Mouse (Mus musculus) MEL (cell line): ENCODE measurements around the gene Zfp524. TPM values are rescaled to one million over a fixed set of nuclear protein-coding genes. Genes with fewer than 3 reads are reported as not detected.

Experiments
- DNase-seq: peaks from one replicate; pipeline ENCODE4 v3.0.0; 2011; ENCODE audit warnings: low read depth, low spot score
- H3K27ac ChIP-seq: 2 replicates; pipeline ENCODE4 v1.5.1; 2012; ENCODE audit warnings: low read depth, mild to moderate bottlenecking, control low read depth, low read length, moderate library complexity; ENCODE audit not compliant: control insufficient read depth
- H3K27me3 ChIP-seq, 2 experiments: fragments of 150-350 bp in 1 of 2; sonication (generic) in 1 of 2; 2 replicates each; pipeline ENCODE4 v1.6.1; 2012; ENCODE audit warnings: low read length in 2 of 2, mild to moderate bottlenecking in 2 of 2, improper control_type of control experiment in 1 of 2, moderate library complexity in 1 of 2; ENCODE audit not compliant: insufficient read depth in 2 of 2, control insufficient read depth in 1 of 2
- H3K36me3 ChIP-seq, 2 experiments: 2 replicates each; pipeline ENCODE4 v1.6.1; 2012 to 2014; ENCODE audit warnings: low read length in 2 of 2, improper control_type of control experiment in 1 of 2, inconsistent platforms in 1 of 2, mild to moderate bottlenecking in 1 of 2; ENCODE audit not compliant: insufficient read depth in 2 of 2, control insufficient read depth in 1 of 2
- H3K4me1 ChIP-seq, 2 experiments: fragments of 150-350 bp in 1 of 2; sonication (generic) in 1 of 2; 2 replicates each; pipeline ENCODE4 v1.6.1; 2012; ENCODE audit warnings: low read length in 2 of 2, improper control_type of control experiment in 1 of 2, mild to moderate bottlenecking in 1 of 2; ENCODE audit not compliant: insufficient read depth in 2 of 2, control insufficient read depth in 1 of 2
- H3K4me3 ChIP-seq, 2 experiments: fragments of 150-350 bp in 1 of 2; sonication (generic) in 1 of 2; 2 replicates each; pipeline ENCODE4 v1.5.1; 2012; ENCODE audit warnings: low read depth in 2 of 2, low read length in 2 of 2, mild to moderate bottlenecking in 2 of 2, moderate library complexity in 2 of 2, control low read depth in 1 of 2, improper control_type of control experiment in 1 of 2; ENCODE audit not compliant: control insufficient read depth in 1 of 2, insufficient read depth in 1 of 2
- H3K79me2 ChIP-seq: 2 replicates; pipeline ENCODE4 v1.6.1; 2012; ENCODE audit warnings: mild to moderate bottlenecking, low read length, moderate library complexity; ENCODE audit not compliant: control insufficient read depth, poor library complexity, insufficient read depth
- H3K9ac ChIP-seq: 2 replicates; pipeline ENCODE4 v1.6.1; 2012; ENCODE audit warnings: low read depth, mild to moderate bottlenecking, control low read depth, low read length, moderate library complexity; ENCODE audit not compliant: control insufficient read depth, poor library complexity, severe bottlenecking
- H3K9me3 ChIP-seq: fragments of 150-350 bp; sonication (generic); replicated peaks from 2 replicates; pipeline ENCODE4 v1.6.1; 2012; ENCODE audit warnings: mild to moderate bottlenecking, low read length, improper control_type of control experiment, moderate library complexity; ENCODE audit not compliant: insufficient read depth
- CHD1 ChIP-seq: IDR thresholded peaks from 2 replicates; pipeline ENCODE4 v1.6.1; 2012; ENCODE audit warnings: low read depth, mild to moderate bottlenecking, inconsistent platforms, low read length, improper control_type of control experiment
- CHD2 ChIP-seq: IDR thresholded peaks from 2 replicates; pipeline ENCODE4 v1.6.1; 2011; ENCODE audit warnings: low read length, improper control_type of control experiment
- E2F4 ChIP-seq: IDR thresholded peaks from 2 replicates; pipeline ENCODE4 v1.6.1; 2011; ENCODE audit warnings: low read depth, low read length, improper control_type of control experiment, borderline replicate concordance
- EP300 ChIP-seq, 2 experiments: IDR thresholded peaks; 2 replicates each; pipeline ENCODE4 v1.6.1; 2011; ENCODE audit warnings: improper control_type of control experiment in 2 of 2, low read length in 2 of 2, low read depth in 1 of 2, mild to moderate bottlenecking in 1 of 2
- ETS1 ChIP-seq: IDR thresholded peaks from 2 replicates; pipeline ENCODE4 v1.6.1; 2012; ENCODE audit warnings: low read depth, mild to moderate bottlenecking, inconsistent platforms, low read length, improper control_type of control experiment, moderate library complexity
- GABPA ChIP-seq: IDR thresholded peaks from 2 replicates; pipeline ENCODE4 v1.6.1; 2012; ENCODE audit warnings: low read depth, mild to moderate bottlenecking, inconsistent platforms, low read length, improper control_type of control experiment, moderate library complexity
- GATA1 ChIP-seq: IDR thresholded peaks from 2 replicates; pipeline ENCODE4 v1.6.1; 2011; ENCODE audit warnings: low read depth, low read length, improper control_type of control experiment
- HCFC1 ChIP-seq: IDR thresholded peaks from 2 replicates; pipeline ENCODE4 v1.6.1; 2012; ENCODE audit warnings: low read depth, mild to moderate bottlenecking, inconsistent platforms, low read length, improper control_type of control experiment, moderate library complexity
- KAT2A ChIP-seq: conservative IDR thresholded peaks from 2 replicates; pipeline ENCODE4 v1.6.1; 2012; ENCODE audit warnings: low read depth, low read length, improper control_type of control experiment, inconsistent platforms
- MAX ChIP-seq: IDR thresholded peaks from 2 replicates; pipeline ENCODE4 v1.6.1; 2011; ENCODE audit warnings: low read length, improper control_type of control experiment
- MAZ ChIP-seq: IDR thresholded peaks from 2 replicates; pipeline ENCODE4 v1.6.1; 2012; ENCODE audit warnings: low read depth, mild to moderate bottlenecking, inconsistent platforms, low read length, improper control_type of control experiment
- MEF2A ChIP-seq: IDR thresholded peaks from 2 replicates; pipeline ENCODE4 v1.6.1; 2014; ENCODE audit warnings: low read depth, mild to moderate bottlenecking, inconsistent platforms, low read length, improper control_type of control experiment; ENCODE audit not compliant: poor library complexity, insufficient replicate concordance, severe bottlenecking; ENCODE audit errors: extremely low read depth
- MXI1 ChIP-seq: IDR thresholded peaks from 2 replicates; pipeline ENCODE4 v1.6.1; 2011; ENCODE audit warnings: mild to moderate bottlenecking, low read depth, low read length, improper control_type of control experiment
- MYC ChIP-seq: IDR thresholded peaks from 2 replicates; pipeline ENCODE4 v1.6.1; 2011; ENCODE audit warnings: low read depth, mild to moderate bottlenecking, low read length, improper control_type of control experiment, moderate library complexity
- NELFE ChIP-seq: IDR thresholded peaks from 2 replicates; pipeline ENCODE4 v1.6.1; 2011; ENCODE audit warnings: low read depth, low read length, improper control_type of control experiment
- POLR2AphosphoS2 ChIP-seq: IDR thresholded peaks from 2 replicates; pipeline ENCODE4 v1.6.1; 2011; ENCODE audit warnings: low read length, improper control_type of control experiment
- RCOR1 ChIP-seq: IDR thresholded peaks from 2 replicates; pipeline ENCODE4 v1.6.1; 2012; ENCODE audit warnings: low read depth, mild to moderate bottlenecking, inconsistent platforms, low read length, improper control_type of control experiment
- SIN3A ChIP-seq: IDR thresholded peaks from 2 replicates; pipeline ENCODE4 v1.6.1; 2012; ENCODE audit warnings: low read length, improper control_type of control experiment, inconsistent platforms
- SMC3 ChIP-seq: IDR thresholded peaks from 2 replicates; pipeline ENCODE4 v1.6.1; 2011; ENCODE audit warnings: low read depth, low read length, improper control_type of control experiment
- TAL1 ChIP-seq: IDR thresholded peaks from 2 replicates; pipeline ENCODE4 v1.6.1; 2012; ENCODE audit warnings: mild to moderate bottlenecking, inconsistent platforms, low read length, moderate library complexity, mixed read lengths
- TBP ChIP-seq: IDR thresholded peaks from 2 replicates; pipeline ENCODE4 v1.8.0; 2011; ENCODE audit warnings: low read depth, low read length, improper control_type of control experiment
- TCF12 ChIP-seq: IDR thresholded peaks from 2 replicates; pipeline ENCODE4 v1.6.1; 2014; ENCODE audit warnings: low read depth, mild to moderate bottlenecking, inconsistent platforms, low read length, improper control_type of control experiment, moderate library complexity
- UBTF ChIP-seq: IDR thresholded peaks from 2 replicates; pipeline ENCODE4 v1.6.1; 2012; ENCODE audit warnings: low read depth, mild to moderate bottlenecking, inconsistent platforms, low read length, improper control_type of control experiment, moderate library complexity, borderline replicate concordance; ENCODE audit not compliant: insufficient read depth
- USF1 ChIP-seq: IDR thresholded peaks from 2 replicates; pipeline ENCODE4 v1.6.1; 2014; ENCODE audit warnings: low read depth, mild to moderate bottlenecking, inconsistent platforms, low read length, improper control_type of control experiment, moderate library complexity
- USF2 ChIP-seq, 2 experiments: IDR thresholded peaks; 2 replicates each; pipeline ENCODE4 v1.6.1; 2011 to 2012; ENCODE audit warnings: improper control_type of control experiment in 2 of 2, low read length in 2 of 2, borderline replicate concordance in 1 of 2, inconsistent platforms in 1 of 2, low read depth in 1 of 2, mild to moderate bottlenecking in 1 of 2; ENCODE audit not compliant: insufficient read depth in 1 of 2
- ZKSCAN1 ChIP-seq: IDR thresholded peaks from 2 replicates; pipeline ENCODE4 v1.6.1; 2012; ENCODE audit warnings: low read depth, mild to moderate bottlenecking, inconsistent platforms, low read length, improper control_type of control experiment, moderate library complexity
- ZMIZ1 ChIP-seq: IDR thresholded peaks from 2 replicates; pipeline ENCODE4 v1.6.1; 2012; ENCODE audit warnings: low read depth, mild to moderate bottlenecking, inconsistent platforms, low read length, improper control_type of control experiment, moderate library complexity
- polyA plus RNA-seq, 2 experiments: library from polyadenylated mRNA; stranded (reverse) in 1 of 2; unstranded in 1 of 2; fragments of >175 nt in 1 of 2; fragments of >200 nt in 1 of 2; gene quantifications; 2 replicates each; pipeline versions ENCODE4 v1.2.1 to v1.2.4; 2012; ENCODE audit warnings: low replicate concordance in 2 of 2, low read depth in 1 of 2; ENCODE audit not compliant: insufficient read length in 2 of 2, insufficient read depth in 1 of 2, missing spikeins in 1 of 2
- total RNA-seq: library from RNA; depleted of rRNA; stranded (reverse); fragments of 300-350 nt; gene quantifications from 2 replicates; pipeline ENCODE4 v1.2.3, GENCODE M21; 2012

The Zfp524 gene
- total and polyA plus RNA-seq, 3 experiments, result 9.4 to 12.7 TPM; not detected in 1

GRCm38 (mm10) chr7:5037467-5037866 lies 23.3 kb downstream of the Zfp524 start:
- Histone ChIP-seq H3K36me3 (no peaks in the 10 kb centered on the region; a peak in 2 of 4 replicates), H3K79me2 (no peaks in the 10 kb centered on the region; the same call in 1 of the 2 replicates), H3K4me3 (peak overlapping the region; percentile 93), H3K9ac (peak overlapping the region; percentile 91), H3K27ac (peak overlapping the region; percentile 44), H3K4me1 (peaks cover 0 to 5% of the 10 kb centered on the region in 2 experiments; a peak in 2 of 4 replicates), H3K9me3 (no peaks in the 10 kb centered on the region), H3K27me3 (no peaks in the 10 kb centered on the region)
- TF ChIP-seq TBP (no peak), USF2 (IDR thresholded peaks at IDR 0.05; ENCODE audit: borderline replicate concordance in 1 of 2, insufficient read depth in 1 of 2, low read depth in 1 of 2, low read length in 2 of 2) (no peak), E2F4 (no peak), SIN3A (peak; percentile 91), MXI1 (peak; percentile 85; the same call in 1 of the 2 replicates), USF1 (peak; percentile 52; the same call in 1 of the 2 replicates), TCF12 (0 out of 2 replicates have a peak, but pooled peaks have one; percentile 8), GATA1 (peak; percentile 54), MAX (0 out of 2 replicates have a peak, but pooled peaks have one; percentile 47), MEF2A (0 out of 2 replicates have a peak, but pooled peaks have one; percentile 16), ETS1 (peak; percentile 89), MAZ (no peak), NELFE (no peak)
- DNase-seq, result peak; percentile 75

- Histone ChIP-seq H3K9ac (peak within 1 kb of the TSS; percentile 91), H3K79me2 (no peaks in the 10 kb centered on the region; the same call in 1 of the 2 replicates), H3K4me3 (peak within 1 kb of the TSS; percentile 93), H3K4me1 (peaks cover 0 to 5% of the 10 kb centered on the region in 2 experiments; a peak in 2 of 4 replicates), H3K27me3 (no peaks in the 10 kb centered on the region), H3K36me3 (no peaks in the 10 kb centered on the region; a peak in 2 of 4 replicates), H3K27ac (peak within 1 kb of the TSS; percentile 91), H3K9me3 (no peaks in the 10 kb centered on the region)
- peak; percentile 95 for DNase-seq
- no peak for TF ChIP-seq E2F4
- no peak; the same call in 1 of the 2 replicates for TF ChIP-seq TCF12
- peak; percentile 62; the same call in 1 of the 2 replicates for TF ChIP-seq TBP
- TF ChIP-seq EP300 (IDR thresholded peaks at IDR 0.05; ENCODE audit: low read depth in 1 of 2, low read length in 2 of 2), result no peak
- peak; percentile 74 for TF ChIP-seq NELFE
- no peak for TF ChIP-seq MYC
- no peak for TF ChIP-seq UBTF
- no peak for TF ChIP-seq MEF2A
- no peak for TF ChIP-seq ZKSCAN1
- peak; percentile 6; the same call in 1 of the 2 replicates for TF ChIP-seq KAT2A
- TF ChIP-seq POLR2AphosphoS2, result peak; percentile 39; the same call in 1 of the 2 replicates
- TF ChIP-seq CHD2, result no peak
- TF ChIP-seq MAZ, result peak; percentile 78; the same call in 1 of the 2 replicates
- no peak for TF ChIP-seq RCOR1
- peak; percentile 58; the same call in 1 of the 2 replicates for TF ChIP-seq SIN3A
- TF ChIP-seq SMC3, result no peak
- TF ChIP-seq ZMIZ1, result peak; percentile 89; the same call in 1 of the 2 replicates
- TF ChIP-seq ETS1, result peak; percentile 9; the same call in 1 of the 2 replicates
- TF ChIP-seq CHD1, result no peak
- TF ChIP-seq GABPA, result no peak
- no peak for TF ChIP-seq MAX
- peak; percentile 73; the same call in 1 of the 2 replicates for TF ChIP-seq HCFC1
- TF ChIP-seq TAL1, result no peak
Measured at GRCm38 (mm10) chr7:5038109-5038732, 24.0 kb downstream of the Zfp524 start, which contains the start of gene Zfp784. TSS of gene Zfp784 (minus strand) at chr7:5038446.
